Mouse (Mus musculus): ENCODE measurements around the gene Gna14. TPM values are rescaled to one million over a fixed set of nuclear protein-coding genes. Genes with fewer than 3 reads are reported as not detected.

The Gna14 gene
- polyA plus RNA-seq (2012; rRNA removed): 0.57 and 0.82 TPM in 2 replicates

GRCm38 (mm10) chr19:16435531-16436231 lies at the start of gene Gna14:
TSS of gene Gna14 (plus strand) at chr19:16435762.

All from liver, embryonic 14 days (tissue).